Mouse (Mus musculus): ENCODE results near the gene Aanat. TPM values are rescaled to one million over a fixed set of nuclear protein-coding genes. Genes with fewer than 3 reads are reported as not detected.

The Aanat gene
- total and polyA plus RNA-seq, 3 experiments, result not detected

DNA sequence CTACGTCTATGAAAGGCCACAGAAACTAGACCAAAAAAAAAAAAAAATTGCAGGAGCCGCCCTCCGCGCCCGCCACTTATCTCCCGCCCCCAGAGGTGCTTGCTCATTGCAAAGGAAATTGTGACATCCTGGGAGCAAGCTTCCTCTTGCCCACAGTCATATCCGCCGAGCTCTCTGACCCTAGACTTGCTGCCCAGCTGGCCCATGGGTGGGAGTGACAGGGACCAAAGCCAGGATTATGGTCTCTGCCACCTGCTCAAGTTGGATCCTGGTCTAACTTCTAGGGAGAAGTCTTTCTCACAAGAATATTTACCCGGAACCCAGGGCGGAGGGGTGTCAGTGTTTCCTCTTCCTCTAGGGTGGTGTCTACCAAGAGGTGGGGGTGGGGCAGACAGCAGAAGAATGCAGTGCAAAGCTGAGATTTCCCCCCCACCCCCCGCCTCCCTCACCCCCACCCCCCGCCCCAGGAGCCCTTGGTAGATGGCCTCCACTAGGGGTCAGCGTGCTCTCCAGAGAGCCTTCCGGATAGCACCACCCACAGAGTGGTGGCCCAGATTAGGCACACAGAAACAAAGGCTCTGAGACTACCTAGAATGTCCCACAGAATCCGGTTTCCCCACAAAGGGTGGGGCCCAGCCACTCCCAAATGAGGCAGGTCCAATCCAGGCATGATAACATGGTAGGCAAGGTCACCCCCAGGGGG lies 29.7 kb downstream of the Aanat start:
- H3K9ac ChIP-seq (ENCODE audit: control insufficient read depth, low read depth, low read length, poor library complexity, severe bottlenecking), result peak overlapping the region; percentile 61
- peak overlapping the region; percentile 45 to 46 for H3K4me3 ChIP-seq (ENCODE audit: control insufficient read depth in 1 of 2, insufficient read depth in 1 of 2, low read depth in 2 of 2, low read length in 2 of 2)
- no peaks in the 10 kb centered on the region for H3K27me3 ChIP-seq (ENCODE audit: control insufficient read depth in 1 of 2, insufficient read depth in 2 of 2, low read length in 2 of 2)
- peak; percentile 92 for DNase-seq (ENCODE audit: low read depth, low spot score)
- peak overlapping the region; percentile 83 for H3K27ac ChIP-seq (ENCODE audit: control insufficient read depth, low read depth, low read length)
- H3K36me3 ChIP-seq (ENCODE audit: control insufficient read depth in 1 of 2, insufficient read depth in 2 of 2, low read length in 2 of 2), result peaks cover 0 to 30% of the 10 kb centered on the region in 2 experiments; a peak in 2 of 4 replicates
- peaks cover 21 to 45% of the 10 kb centered on the region in 2 experiments for H3K4me1 ChIP-seq (ENCODE audit: control insufficient read depth in 1 of 2, insufficient read depth in 2 of 2, low read length in 2 of 2)
- no peaks in the 10 kb centered on the region; the same call in 1 of the 2 replicates for H3K79me2 ChIP-seq (ENCODE audit: control insufficient read depth, insufficient read depth, low read length, poor library complexity)
- H3K9me3 ChIP-seq (replicated peaks; ENCODE audit: insufficient read depth, low read length), result no peaks in the 10 kb centered on the region
- TF ChIP-seq UBTF (IDR thresholded peaks at IDR 0.05; ENCODE audit: borderline replicate concordance, insufficient read depth, low read depth, low read length) (no peak), KAT2A (conservative IDR thresholded peaks at IDR 0.05; ENCODE audit: low read depth, low read length) (no peak), MYB (IDR thresholded peaks at IDR 0.05; ENCODE audit: low read depth, low read length) (0 out of 2 replicates have a peak, but pooled peaks have one; percentile 36), TAL1 (IDR thresholded peaks at IDR 0.05; ENCODE audit: low read length) (peak; percentile 86), TBP (IDR thresholded peaks at IDR 0.05; ENCODE audit: low read depth, low read length) (0 out of 2 replicates have a peak, but pooled peaks have one; percentile 32), NRF1 (IDR thresholded peaks at IDR 0.05; ENCODE audit: insufficient read depth, low read depth, low read length, poor library complexity, severe bottlenecking) (no peak), USF2 (IDR thresholded peaks at IDR 0.05; ENCODE audit: borderline replicate concordance in 1 of 2, insufficient read depth in 1 of 2, low read depth in 1 of 2, low read length in 2 of 2) (no peak), RAD21 (IDR thresholded peaks at IDR 0.05; ENCODE audit: low read depth, low read length) (no peak), JUND (IDR thresholded peaks at IDR 0.05; ENCODE audit: low read depth, low read length) (no peak), ZMIZ1 (IDR thresholded peaks at IDR 0.05; ENCODE audit: low read depth, low read length) (peak; percentile 69; the same call in 1 of the 2 replicates), MEF2A (IDR thresholded peaks at IDR 0.05; ENCODE audit: extremely low read depth, insufficient replicate concordance, low read depth, low read length, poor library complexity, severe bottlenecking) (no peak), RCOR1 (IDR thresholded peaks at IDR 0.05; ENCODE audit: low read depth, low read length) (peak; percentile 85), ZKSCAN1 (IDR thresholded peaks at IDR 0.05; ENCODE audit: low read depth, low read length) (peak; percentile 33; the same call in 1 of the 2 replicates), ELF1 (IDR thresholded peaks at IDR 0.05; ENCODE audit: low read depth, low read length) (peak; percentile 55), POLR2A (IDR thresholded peaks at IDR 0.05; ENCODE audit: control insufficient read depth in 1 of 2, insufficient read depth in 1 of 2, low read depth in 1 of 2, low read length in 2 of 2, poor library complexity in 1 of 2) (peak in 1 of 2 experiments; percentile 50; a peak in 1 of 4 replicates), USF1 (IDR thresholded peaks at IDR 0.05; ENCODE audit: low read depth, low read length) (0 out of 2 replicates have a peak, but pooled peaks have one; percentile 32), GATA1 (IDR thresholded peaks at IDR 0.05; ENCODE audit: low read depth, low read length) (peak; percentile 78), E2F4 (IDR thresholded peaks at IDR 0.05; ENCODE audit: borderline replicate concordance, low read depth, low read length) (peak; percentile 88), BHLHE40 (IDR thresholded peaks at IDR 0.05; ENCODE audit: borderline replicate concordance, low read depth, low read length) (peak; percentile 41; the same call in 1 of the 2 replicates), MAZ (IDR thresholded peaks at IDR 0.05; ENCODE audit: low read depth, low read length) (peak; percentile 86), EP300 (IDR thresholded peaks at IDR 0.05; ENCODE audit: low read depth in 1 of 2, low read length in 2 of 2) (peak; percentile 91 to 95), CHD1 (IDR thresholded peaks at IDR 0.05; ENCODE audit: low read depth, low read length) (peak; percentile 64; the same call in 1 of the 2 replicates), POLR2AphosphoS2 (IDR thresholded peaks at IDR 0.05; ENCODE audit: low read length) (peak; percentile 54; the same call in 1 of the 2 replicates), ETS1 (IDR thresholded peaks at IDR 0.05; ENCODE audit: low read depth, low read length) (peak; percentile 88), CHD2 (IDR thresholded peaks at IDR 0.05; ENCODE audit: low read length) (no peak; the same call in 1 of the 2 replicates), MXI1 (IDR thresholded peaks at IDR 0.05; ENCODE audit: low read depth, low read length) (peak; percentile 63), CTCF (IDR thresholded peaks at IDR 0.05 in 2 of 3, conservative IDR thresholded peaks at IDR 0.05 in 1 of 3; ENCODE audit: control insufficient read depth in 1 of 3, insufficient read depth in 1 of 3, low read depth in 2 of 3, low read length in 3 of 3, poor library complexity in 1 of 3, severe bottlenecking in 1 of 3) (peak in 2 of 3 experiments; percentile 24 to 49; a peak in 4 of 6 replicates), HCFC1 (IDR thresholded peaks at IDR 0.05; ENCODE audit: low read depth, low read length) (peak; percentile 59), ZC3H11A (IDR thresholded peaks at IDR 0.05; ENCODE audit: low read depth, low read length) (no peak), GABPA (IDR thresholded peaks at IDR 0.05; ENCODE audit: low read depth, low read length) (no peak), POLR2AphosphoS5 (IDR thresholded peaks at IDR 0.05; ENCODE audit: borderline replicate concordance, low read depth, low read length) (no peak), ZNF384 (IDR thresholded peaks at IDR 0.05; ENCODE audit: low read depth, low read length) (peak; percentile 99), SMC3 (IDR thresholded peaks at IDR 0.05; ENCODE audit: low read depth, low read length) (no peak), NELFE (IDR thresholded peaks at IDR 0.05; ENCODE audit: low read depth, low read length) (peak; percentile 52), MAFK (IDR thresholded peaks at IDR 0.05; ENCODE audit: borderline replicate concordance, low read depth, low read length) (0 out of 2 replicates have a peak, but pooled peaks have one; percentile 20)
